Mouse (Mus musculus) myocyte (in vitro differentiated cells): ENCODE measurements around the gene Atp5h. TPM values are rescaled to one million over a fixed set of nuclear protein-coding genes. Genes with fewer than 3 reads are reported as not detected.

Experiments used
- H3K27me3 ChIP-seq: one replicate; pipeline ENCODE4 v1.6.1; 2011; ENCODE audit not compliant: control insufficient read depth, insufficient read depth, insufficient read length
- H3K36me3 ChIP-seq: one replicate; pipeline ENCODE4 v1.6.1; 2011; ENCODE audit not compliant: control insufficient read depth, insufficient read depth
- H3K4me2 ChIP-seq: one replicate; pipeline ENCODE4 v1.6.1; 2011; ENCODE audit warnings: low read depth, control low read depth
- H3K4me3 ChIP-seq: one replicate; pipeline ENCODE4 v1.5.1; 2011; ENCODE audit warnings: mild to moderate bottlenecking, control low read depth, moderate library complexity
- H3K79me2 ChIP-seq: one replicate; pipeline ENCODE4 v1.6.1; 2011; ENCODE audit not compliant: control insufficient read depth, insufficient read depth
- H3ac ChIP-seq: one replicate; pipeline ENCODE4 v1.6.1; 2011; ENCODE audit not compliant: control insufficient read depth, insufficient read length
- CEBPB ChIP-seq: IDR thresholded peaks from 2 replicates; pipeline ENCODE4 v1.6.1; 2011; ENCODE audit warnings: mild to moderate bottlenecking, moderate library complexity; ENCODE audit not compliant: poor library complexity, insufficient read depth, severe bottlenecking
- E2F4 ChIP-seq: IDR thresholded peaks from one replicate; pipeline ENCODE4 v1.6.1; 2011; ENCODE audit warnings: mild to moderate bottlenecking, control low read depth, moderate library complexity; ENCODE audit not compliant: insufficient read depth
- MAX ChIP-seq: IDR thresholded peaks from one replicate; pipeline ENCODE4 v1.6.1; 2011; ENCODE audit warnings: low read depth, mild to moderate bottlenecking, control low read depth
- MYOD1 ChIP-seq, 3 experiments: IDR thresholded peaks; one replicate each; pipeline ENCODE4 v1.6.1; 2011; ENCODE audit warnings: control low read depth in 2 of 3, low read depth in 2 of 3, mild to moderate bottlenecking in 2 of 3, moderate library complexity in 1 of 3; ENCODE audit not compliant: insufficient read length in 2 of 3, control insufficient read depth in 1 of 3
- MYOG ChIP-seq, 3 experiments: IDR thresholded peaks; one replicate each; pipeline ENCODE4 v1.6.1; 2011; ENCODE audit warnings: control low read depth in 2 of 3, low read depth in 2 of 3, mild to moderate bottlenecking in 2 of 3; ENCODE audit not compliant: insufficient read length in 2 of 3, control insufficient read depth in 1 of 3, insufficient read depth in 1 of 3
- POLR2A ChIP-seq: IDR thresholded peaks from one replicate; pipeline ENCODE4 v1.6.1; 2011; ENCODE audit warnings: low read depth, mild to moderate bottlenecking, control low read depth, moderate library complexity; ENCODE audit not compliant: insufficient read length
- POLR2AphosphoS2 ChIP-seq: IDR thresholded peaks from one replicate; pipeline ENCODE4 v1.6.1; 2011; ENCODE audit warnings: low read depth, control low read depth; ENCODE audit not compliant: insufficient read length
- REST ChIP-seq: IDR thresholded peaks from one replicate; pipeline ENCODE4 v1.6.1; 2011; ENCODE audit warnings: mild to moderate bottlenecking, control low read depth, moderate library complexity; ENCODE audit not compliant: insufficient read depth, insufficient read length
- SRF ChIP-seq: IDR thresholded peaks from one replicate; pipeline ENCODE4 v1.6.1; 2011; ENCODE audit warnings: low read depth; ENCODE audit not compliant: control insufficient read depth, insufficient read length
- TCF12 ChIP-seq: IDR thresholded peaks from one replicate; pipeline ENCODE4 v1.6.1; 2011; ENCODE audit warnings: mild to moderate bottlenecking, control low read depth; ENCODE audit not compliant: poor library complexity, insufficient read depth, severe bottlenecking
- TCF3 ChIP-seq: IDR thresholded peaks from one replicate; pipeline ENCODE4 v1.6.1; 2011; ENCODE audit warnings: low read depth, control low read depth; ENCODE audit not compliant: insufficient read length
- USF1 ChIP-seq: IDR thresholded peaks from one replicate; pipeline ENCODE4 v1.6.1; 2011; ENCODE audit warnings: low read depth, mild to moderate bottlenecking, control low read depth, moderate library complexity
- polyA plus RNA-seq: library from polyadenylated mRNA; unstranded; fragments of >200 nt; fragmentation: generic; extraction: Trizol; gene quantifications from one replicate; pipeline ENCODE4 v1.2.1, GENCODE M21; 2012; ENCODE audit warnings: missing spikeins

Gene Atp5h
- polyA plus RNA-seq, 1 experiment: 693 TPM

- H3K4me2 ChIP-seq: no peak overlapping the region
- no peak overlapping the region for H3ac ChIP-seq
- TF ChIP-seq POLR2AphosphoS2 (no peak), USF1 (no peak), TCF12 (no peak), SRF (no peak), MYOD1 (IDR thresholded peaks at IDR 0.05; ENCODE audit: control insufficient read depth in 1 of 3, insufficient read length in 2 of 3, low read depth in 2 of 3) (no peak), MYOG (IDR thresholded peaks at IDR 0.05; ENCODE audit: control insufficient read depth in 1 of 3, insufficient read depth in 1 of 3, insufficient read length in 2 of 3, low read depth in 2 of 3) (no peak), E2F4 (no peak), POLR2A (no peak), MAX (no peak), TCF3 (no peak), REST (no peak), CEBPB (no peak)
- H3K79me2 ChIP-seq: no peaks in the 10 kb centered on the region
- H3K27me3 ChIP-seq: peaks cover 19% of the 10 kb centered on the region
- no peak overlapping the region for H3K4me3 ChIP-seq
- H3K36me3 ChIP-seq: no peaks in the 10 kb centered on the region
Measured at GRCm38 (mm10) chr11:115448075-115448474, 28.3 kb upstream of the Atp5h start.

GRCm38 (mm10) chr11:115447321-115447885, 27.6 kb upstream of the Atp5h start:
- H3K27me3 ChIP-seq: peaks cover 19% of the 10 kb centered on the region
- H3ac ChIP-seq: no peak overlapping the region
- no peak overlapping the region for H3K4me2 ChIP-seq
- no peaks in the 10 kb centered on the region for H3K36me3 ChIP-seq
- no peak overlapping the region for H3K4me3 ChIP-seq
- TF ChIP-seq CEBPB (no peak), MYOD1 (IDR thresholded peaks at IDR 0.05; ENCODE audit: control insufficient read depth in 1 of 3, insufficient read length in 2 of 3, low read depth in 2 of 3) (no peak), TCF12 (no peak), SRF (no peak), POLR2A (no peak), TCF3 (no peak), USF1 (no peak), MYOG (IDR thresholded peaks at IDR 0.05; ENCODE audit: control insufficient read depth in 1 of 3, insufficient read depth in 1 of 3, insufficient read length in 2 of 3, low read depth in 2 of 3) (no peak), REST (no peak), POLR2AphosphoS2 (no peak), E2F4 (no peak), MAX (no peak)
- no peaks in the 10 kb centered on the region for H3K79me2 ChIP-seq

GRCm38 (mm10) chr11:115446906-115447305, 27.1 kb upstream of the Atp5h start:
- no peak for TF ChIP-seq MYOG (IDR thresholded peaks at IDR 0.05; ENCODE audit: control insufficient read depth in 1 of 3, insufficient read depth in 1 of 3, insufficient read length in 2 of 3, low read depth in 2 of 3)
- TF ChIP-seq MYOD1 (IDR thresholded peaks at IDR 0.05; ENCODE audit: control insufficient read depth in 1 of 3, insufficient read length in 2 of 3, low read depth in 2 of 3): no peak
- no peak for TF ChIP-seq USF1
- no peak for TF ChIP-seq CEBPB
- TF ChIP-seq E2F4: no peak
- TF ChIP-seq REST: no peak
- no peak for TF ChIP-seq TCF12
- TF ChIP-seq TCF3: no peak
- no peak for TF ChIP-seq POLR2AphosphoS2
- no peak for TF ChIP-seq MAX
- TF ChIP-seq POLR2A: no peak
- no peak for TF ChIP-seq SRF
- Histone ChIP-seq H3K4me2 (no peak overlapping the region), H3K27me3 (peaks cover 19% of the 10 kb centered on the region), H3ac (no peak overlapping the region), H3K36me3 (no peaks in the 10 kb centered on the region), H3K79me2 (no peaks in the 10 kb centered on the region), H3K4me3 (no peak overlapping the region)

DNA sequence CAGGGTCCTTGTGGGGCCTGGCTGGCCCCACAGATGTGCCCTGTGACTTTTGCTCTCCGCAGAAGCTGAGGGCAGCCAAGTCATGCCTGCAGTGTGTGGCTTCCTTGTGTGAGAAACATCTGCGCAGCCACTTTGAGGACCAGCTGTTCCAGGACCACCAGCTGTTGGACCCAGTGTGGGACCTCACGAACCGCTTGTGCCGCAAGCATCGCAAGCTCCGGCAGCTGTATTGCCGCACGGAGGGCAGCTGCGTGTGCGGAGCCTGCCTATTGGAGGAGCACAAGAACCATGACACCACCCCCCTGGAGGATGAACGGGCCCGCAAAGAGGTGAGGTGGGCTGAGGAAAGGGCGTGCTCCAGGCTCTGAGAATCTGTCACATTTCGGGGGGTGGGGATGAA, 21.7 kb upstream of the Atp5h start:
- H3K27me3 ChIP-seq: no peaks in the 10 kb centered on the region
- H3K4me2 ChIP-seq: no peak overlapping the region
- no peaks in the 10 kb centered on the region for H3K79me2 ChIP-seq
- no peak overlapping the region for H3K4me3 ChIP-seq
- TF ChIP-seq SRF: no peak
- TF ChIP-seq E2F4: no peak
- H3K36me3 ChIP-seq: no peaks in the 10 kb centered on the region
- H3ac ChIP-seq: no peak overlapping the region
